Mouse (Mus musculus) C2C12 (cell line): ENCODE measurements around the gene Etv6.

Experiments
- CTCF ChIP-seq: IDR thresholded peaks from one replicate; pipeline ENCODE4 v1.5.1; 2011; ENCODE audit not compliant: control insufficient read depth, insufficient read depth, insufficient read length
- MAX ChIP-seq: IDR thresholded peaks from one replicate; pipeline ENCODE4 v1.6.1; 2011; ENCODE audit warnings: mild to moderate bottlenecking, control low read depth
- MYOD1 ChIP-seq: IDR thresholded peaks from one replicate; pipeline ENCODE4 v1.6.1; 2011; ENCODE audit warnings: low read depth; ENCODE audit not compliant: control insufficient read depth, insufficient read length
- MYOG ChIP-seq: IDR thresholded peaks from one replicate; pipeline ENCODE4 v1.6.1; 2011; ENCODE audit not compliant: control insufficient read depth, insufficient read length; ENCODE audit errors: extremely low read depth
- USF1 ChIP-seq: IDR thresholded peaks from one replicate; pipeline ENCODE4 v1.6.1; 2011; ENCODE audit warnings: low read depth, mild to moderate bottlenecking, control low read depth, moderate library complexity

DNA sequence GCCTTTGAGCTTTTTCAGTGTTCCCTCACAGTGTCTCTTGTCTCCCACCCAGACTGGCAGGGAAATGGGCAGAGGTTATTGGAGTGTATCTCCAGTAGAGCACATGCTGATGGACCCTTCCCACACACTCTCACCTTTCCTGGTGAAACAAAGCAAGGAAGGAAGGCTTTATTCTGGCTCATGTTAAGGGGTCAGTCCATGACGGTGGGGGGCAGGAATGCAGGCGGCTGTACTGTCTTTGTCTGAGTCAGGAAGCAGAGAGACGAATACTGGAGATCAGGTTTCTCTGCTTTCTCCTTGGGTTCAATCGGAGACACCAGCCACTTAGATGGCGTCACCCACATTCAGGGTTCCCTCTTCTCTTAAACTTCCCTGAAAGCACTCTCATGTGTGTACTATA, 11.7 kb downstream of the Etv6 start:
- TF ChIP-seq CTCF (no peak), MAX (no peak), MYOG (no peak), MYOD1 (no peak), USF1 (no peak)
